Mouse (Mus musculus) heart, postnatal 36 days (tissue): ENCODE results near the gene Plbd2. TPM values are rescaled to one million over a fixed set of nuclear protein-coding genes. Genes with fewer than 3 reads are reported as not detected.

Source experiments
- DNase-seq, 2 experiments: peaks; one replicate each; pipeline ENCODE4 v3.0.0; 2021 to 2022
- intact Hi-C: fragments of 180-260 bp; cut with DNase I; formaldehyde crosslinking; loops from one replicate; pipeline ENCODE4 v1.15.1; 2025
- total RNA-seq, 2 experiments: library from RNA; stranded (reverse); gene quantifications; 2 replicates each; pipeline ENCODE4 v1.2.3; 2021

Gene Plbd2
- 10 to 100 TPM; 37.3 to 49.8 TPM for total RNA-seq

DNA sequence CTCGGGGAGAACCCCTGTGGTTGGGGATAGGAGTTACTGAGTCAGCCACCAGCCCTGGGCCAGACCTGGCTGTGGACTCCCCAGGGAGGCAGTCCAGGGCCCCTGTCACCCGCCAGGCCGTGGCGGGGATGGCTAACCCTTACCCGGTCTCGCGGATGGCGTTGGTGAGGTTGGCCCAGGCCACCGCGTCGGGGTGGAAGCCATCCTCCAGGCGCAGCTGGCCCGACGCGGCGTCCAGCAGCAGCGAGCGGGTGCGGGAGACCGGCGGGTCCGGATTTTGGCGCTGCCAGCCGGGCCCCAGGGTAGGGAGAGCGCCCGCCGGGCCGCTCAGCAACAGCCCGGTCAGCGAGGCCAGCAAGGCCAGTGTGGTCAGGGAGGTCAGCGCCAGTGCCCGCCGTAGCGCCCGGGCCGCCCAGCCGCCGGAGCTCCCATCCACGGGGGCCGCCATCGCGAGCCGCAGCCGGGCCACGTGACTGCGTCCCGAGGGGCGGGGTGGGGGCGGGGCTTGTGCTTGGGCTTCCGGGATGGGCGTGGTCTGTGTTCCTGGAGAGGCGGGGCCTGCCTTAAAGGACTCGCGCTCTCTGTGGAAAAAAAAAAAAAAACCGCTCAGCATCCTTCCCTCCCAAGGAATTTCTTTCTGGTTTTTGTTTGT, at the start of gene Plbd2:
TSS of gene Plbd2 (minus strand) at position 482 of the 652 bp plus-strand sequence.
- intact Hi-C loops = loop anchor here (2.0 to 10.0 kb wide), 2 partner anchors 242 to 310 kb away; partner anchors contain the start of genes Oas1c and Oas2
- peak; percentile 81 to 85 for DNase-seq

GRCm38 (mm10) chr5:120550673-120551072, 47.2 kb upstream of the Plbd2 start:
- intact Hi-C loops = no loop called here
- no peak for DNase-seq

- intact Hi-C loops = no loop called here
- no peak for DNase-seq
Measured at GRCm38 (mm10) chr5:120550137-120550536, 46.7 kb upstream of the Plbd2 start.

- intact Hi-C loops = no loop called here
- DNase-seq = no peak
Measured at GRCm38 (mm10) chr5:120548236-120548850, 44.9 kb upstream of the Plbd2 start.

DNA sequence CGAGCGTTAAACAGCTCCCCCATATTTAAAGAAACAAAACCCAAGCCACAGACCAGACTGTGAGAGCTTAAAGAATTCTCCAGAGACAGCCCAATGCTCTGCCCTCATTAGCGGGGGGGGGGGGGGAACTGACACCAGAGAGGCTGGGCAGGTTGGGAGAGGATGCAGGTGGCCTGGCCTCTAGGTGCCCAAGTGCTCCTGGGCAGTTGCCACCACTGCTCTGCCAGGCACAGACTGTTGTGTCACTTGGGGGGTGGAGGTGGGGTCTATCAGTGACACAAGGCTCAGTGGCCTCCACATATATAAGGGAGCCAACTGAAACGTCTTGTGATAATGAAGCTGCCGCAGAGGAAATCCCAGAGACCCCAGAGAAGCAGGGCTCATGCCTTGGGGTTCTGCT, 33.2 kb upstream of the Plbd2 start:
- DNase-seq = no peak
- intact Hi-C loops = no loop called here

DNA sequence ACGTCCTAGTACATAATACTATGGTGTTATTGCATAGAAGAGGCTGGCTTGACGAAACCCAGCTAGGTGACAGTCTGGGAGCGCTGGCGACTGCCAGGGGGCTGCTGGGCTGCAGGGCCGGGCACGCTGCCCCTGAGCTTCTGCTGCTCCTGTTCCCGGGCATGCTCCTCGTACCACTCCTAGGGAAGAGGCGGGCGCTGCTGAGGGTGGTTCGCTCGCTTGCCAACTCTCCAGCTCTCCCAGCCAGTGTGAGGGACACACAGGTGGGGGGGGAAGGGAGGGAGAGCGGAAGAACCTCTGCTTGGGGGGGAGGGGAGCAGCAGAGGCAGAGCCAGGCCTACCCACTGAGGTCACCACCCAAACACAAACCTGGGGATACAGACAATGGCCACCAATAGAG, 32.6 kb upstream of the Plbd2 start:
- intact Hi-C loops = no loop called here
- DNase-seq = peak in 1 of 2 experiments; percentile 39

GRCm38 (mm10) chr5:120534686-120535075, 31.3 kb upstream of the Plbd2 start:
- DNase-seq = no peak
- intact Hi-C loops = no loop called here

GRCm38 (mm10) chr5:120534071-120534685, 30.8 kb upstream of the Plbd2 start:
- intact Hi-C loops = no loop called here
- DNase-seq = no peak

- no peak for DNase-seq
- intact Hi-C loops = no loop called here
Measured at GRCm38 (mm10) chr5:120531631-120532030, 28.2 kb upstream of the Plbd2 start.

DNA sequence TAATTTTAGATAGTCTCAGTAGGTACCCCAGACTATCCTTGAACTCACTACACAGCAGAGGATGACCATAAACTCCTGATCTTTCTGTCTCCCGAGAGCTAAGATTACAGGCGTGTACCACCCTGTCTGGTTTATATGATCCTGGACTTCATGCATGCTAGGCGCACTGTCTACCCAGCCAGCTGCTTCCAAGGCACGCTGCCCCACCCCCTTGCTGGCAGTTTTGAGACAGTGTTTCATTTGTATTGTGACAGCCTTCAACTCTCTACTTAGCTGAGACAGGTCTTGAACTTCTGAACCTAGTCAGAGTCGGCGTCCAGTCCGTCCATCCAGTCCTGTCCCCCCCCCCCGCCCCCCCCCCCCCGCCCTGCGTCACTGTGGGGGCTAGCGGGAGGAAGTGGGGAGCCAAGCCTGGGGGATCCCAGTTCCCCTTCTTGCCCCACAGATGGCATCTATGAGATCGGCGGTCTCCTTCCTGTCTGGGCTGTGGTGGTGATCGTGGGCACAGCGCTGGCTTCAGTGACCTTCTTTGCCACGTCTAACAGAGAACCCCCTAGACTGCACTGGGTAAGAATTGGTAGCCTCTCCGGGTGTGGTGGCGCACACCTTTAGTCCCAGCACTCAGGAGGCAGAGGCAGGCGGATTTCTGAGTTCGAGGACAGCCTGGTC, 24.0 kb upstream of the Plbd2 start:
- intact Hi-C loops = no loop called here
- no peak for DNase-seq

- no peak for DNase-seq
- intact Hi-C loops = no loop called here
Measured at GRCm38 (mm10) chr5:120526311-120526710, 22.9 kb upstream of the Plbd2 start.

DNA sequence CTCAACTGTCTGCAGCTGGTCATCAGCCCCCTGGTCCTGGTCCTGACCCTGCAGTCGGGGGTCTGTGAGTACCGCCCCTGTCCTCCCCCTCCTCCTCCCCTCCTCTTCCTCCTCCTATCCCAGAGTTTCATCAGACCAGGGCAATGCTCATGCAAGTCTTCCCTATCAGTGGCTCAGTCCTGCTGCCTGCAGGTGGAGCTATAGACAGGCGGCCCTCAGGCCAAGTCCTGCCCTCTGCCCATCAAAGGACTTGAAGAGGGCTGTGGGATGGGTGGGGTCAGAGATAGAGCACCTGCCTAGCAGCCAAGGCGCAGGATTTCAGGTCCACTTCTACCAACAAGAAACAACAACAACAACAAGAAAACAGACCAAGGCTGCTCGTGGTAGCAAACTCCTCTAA, 22.3 kb upstream of the Plbd2 start:
- intact Hi-C loops = no loop called here

DNA sequence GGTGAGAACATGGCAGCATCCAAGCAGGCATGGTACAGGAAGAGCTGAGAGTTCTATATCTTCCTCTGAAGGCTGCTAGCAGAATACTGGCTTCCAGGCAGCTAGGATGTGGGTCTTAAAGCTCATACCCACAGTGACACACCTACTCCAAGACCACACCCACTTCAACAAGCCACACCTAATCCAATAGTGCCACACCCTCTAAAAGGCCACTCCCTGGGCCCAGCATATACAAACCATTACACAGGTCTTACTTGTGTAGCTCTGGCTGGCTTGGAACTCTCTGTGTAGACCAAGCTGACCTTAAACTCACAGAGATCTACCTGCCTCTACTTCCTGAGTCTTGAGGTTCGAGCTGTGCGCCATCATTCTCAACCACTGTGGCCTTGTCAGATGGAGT, 21.3 kb upstream of the Plbd2 start:
- no peak for DNase-seq
- intact Hi-C loops = no loop called here

More for the DNA sequence above, 22.3 kb upstream of the Plbd2 start:
- DNase-seq = no peak

- intact Hi-C loops = no loop called here
- DNase-seq = peak in 1 of 2 experiments; percentile 55
Measured at GRCm38 (mm10) chr5:120522649-120523048, 19.2 kb upstream of the Plbd2 start.

- intact Hi-C loops = loop anchor here (5.0 kb wide), 1 partner anchor 45 kb away; no protein-coding TSS in a partner anchor
- peak; percentile 55 to 69 for DNase-seq
Measured at GRCm38 (mm10) chr5:120517552-120517951, 14.1 kb upstream of the Plbd2 start.

- intact Hi-C loops = loop anchor here (5.0 kb wide), 1 partner anchor 46 kb away; no protein-coding TSS in a partner anchor
Measured at GRCm38 (mm10) chr5:120516221-120516984, 13.0 kb upstream of the Plbd2 start.

GRCm38 (mm10) chr5:120515451-120515850, 12.0 kb upstream of the Plbd2 start:
- intact Hi-C loops = loop anchor here (5.0 kb wide), 1 partner anchor 47 kb away; no protein-coding TSS in a partner anchor
- DNase-seq = no peak

More at GRCm38 (mm10) chr5:120516221-120516984, 13.0 kb upstream of the Plbd2 start:
- DNase-seq = peak; percentile 43 to 64

DNA sequence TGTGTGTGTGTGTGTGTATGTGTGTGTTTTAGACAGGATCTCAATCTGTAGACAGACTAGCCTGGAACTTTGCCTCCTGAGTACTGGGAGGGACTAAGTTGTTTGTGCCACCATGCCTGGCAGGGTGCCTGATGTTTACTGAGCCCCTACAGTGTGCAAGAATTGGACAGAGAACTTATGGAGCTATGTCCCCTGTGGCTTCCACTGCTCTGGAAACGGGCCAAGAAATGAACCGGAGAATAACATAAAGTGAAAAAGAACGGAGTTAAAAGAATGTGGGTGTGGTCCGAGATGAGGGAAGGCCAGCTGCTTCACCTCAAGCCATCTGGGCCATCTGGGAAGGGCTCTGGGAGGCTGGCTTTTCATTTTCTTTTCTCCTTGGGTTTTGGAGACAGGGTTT, 11.3 kb upstream of the Plbd2 start:
- intact Hi-C loops = loop anchor here (5.0 kb wide), 1 partner anchor 48 kb away; no protein-coding TSS in a partner anchor
- DNase-seq = peak; percentile 41 to 50

DNA sequence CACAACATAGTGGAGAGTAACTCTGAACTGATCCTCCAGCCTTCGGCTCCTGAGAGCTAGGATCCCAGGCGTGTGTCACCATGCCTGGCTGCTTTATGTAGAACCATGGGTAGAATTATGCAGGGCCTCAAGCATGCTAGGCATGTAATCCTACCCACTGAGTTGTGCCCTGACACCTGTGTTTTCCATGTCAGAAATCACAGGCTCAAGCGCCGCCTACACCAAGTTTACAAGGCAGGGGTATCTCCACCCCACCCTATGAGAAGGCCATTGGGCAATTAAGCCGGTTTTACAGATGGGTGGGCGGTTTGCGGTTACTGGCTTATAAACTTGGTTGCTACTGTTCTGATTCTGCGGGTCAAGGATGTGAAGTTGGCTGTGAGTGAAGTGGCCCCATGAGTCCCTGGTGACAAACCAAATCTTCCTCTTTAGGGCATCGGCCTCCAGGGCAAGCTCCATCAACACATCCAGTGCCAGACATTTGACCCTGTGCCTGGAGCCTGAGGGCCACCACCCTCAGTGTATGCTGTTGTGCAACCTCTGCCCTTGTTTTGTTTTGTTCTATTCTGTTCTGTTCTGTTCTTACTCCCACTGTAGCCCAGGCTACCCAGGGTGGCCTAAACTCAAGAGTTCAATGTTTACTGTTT, 10.7 kb upstream of the Plbd2 start:
- intact Hi-C loops = no loop called here

More for the DNA sequence above, 10.7 kb upstream of the Plbd2 start:
- peak in 1 of 2 experiments; percentile 49 for DNase-seq
